Mouse (Mus musculus) forebrain, postnatal 0 days (tissue): ENCODE measurements around the gene Tmem178. TPM values are rescaled to one million over a fixed set of nuclear protein-coding genes. Genes with fewer than 3 reads are reported as not detected.

Experiments
- ATAC-seq: fragments of 200-750 bp; cut with Nextera tagmentation; 2 replicates; pipeline ENCODE4 v1.8.0; 2017; ENCODE audit warnings: mild to moderate bottlenecking, moderate library complexity
- DNase-seq: peaks from one replicate; pipeline ENCODE4 v3.0.0-alpha.2; 2015
- H3K27ac ChIP-seq: fragments of 300-500 bp; sonication (generic); 2 replicates; pipeline ENCODE4 v1.5.1; 2014; ENCODE audit warnings: low read depth, mild to moderate bottlenecking, antibody characterized with exemption, low read length, moderate library complexity, mixed read lengths
- H3K27me3 ChIP-seq: fragments of 300-500 bp; sonication (generic); 2 replicates; pipeline ENCODE4 v1.6.1; 2014; ENCODE audit warnings: mild to moderate bottlenecking, low read length, mixed read lengths; ENCODE audit not compliant: insufficient read depth
- H3K36me3 ChIP-seq: fragments of 300-500 bp; sonication (generic); 2 replicates; pipeline ENCODE4 v1.6.1; 2014; ENCODE audit warnings: mild to moderate bottlenecking, moderate library complexity; ENCODE audit not compliant: insufficient read depth
- H3K4me1 ChIP-seq: fragments of 300-500 bp; sonication (generic); 2 replicates; pipeline ENCODE4 v1.6.1; 2014; ENCODE audit warnings: antibody characterized with exemption; ENCODE audit not compliant: insufficient read depth
- H3K4me2 ChIP-seq: fragments of 300-500 bp; sonication (generic); 2 replicates; pipeline ENCODE4 v1.6.1; 2014; ENCODE audit warnings: low read depth, mild to moderate bottlenecking, moderate library complexity
- H3K4me3 ChIP-seq: fragments of 300-500 bp; sonication (generic); 2 replicates; pipeline ENCODE4 v1.5.1; 2014; ENCODE audit warnings: low read depth, low read length, mixed read lengths
- H3K9ac ChIP-seq: fragments of 300-500 bp; sonication (generic); 2 replicates; pipeline ENCODE4 v1.6.1; 2014; ENCODE audit warnings: mild to moderate bottlenecking
- H3K9me3 ChIP-seq: fragments of 300-500 bp; sonication (generic); 2 replicates; pipeline ENCODE4 v1.6.1; 2016; ENCODE audit warnings: low read length
- CTCF ChIP-seq: sonication (generic); IDR thresholded peaks from 2 replicates; pipeline ENCODE4 v1.5.1; 2016; ENCODE audit warnings: antibody characterized with exemption, control low read depth, low read depth
- WGBS: fragments of 180-500 bp; shearing (Covaris S2); extraction: QIAGEN DNeasy Blood & Tissue Kit; methylation state at CpG from one replicate; pipeline ENCODE4 v1.1.7; 2014; 5-methylcytosine and 5-hydroxymethylcytosine counted together
- polyA plus RNA-seq: library from polyadenylated mRNA; unstranded; fragments of >200 nt; fragmentation: Nextera tagmentation; extraction: Ambion mirVana; gene quantifications from 2 replicates; pipeline ENCODE4 v1.2.1, GENCODE M21; 2015
- total RNA-seq: library from RNA; depleted of rRNA; stranded (reverse); fragments of >200 nt; gene quantifications from 2 replicates; pipeline ENCODE4 v1.2.3, GENCODE M21; 2014

The Tmem178 gene
- total and polyA plus RNA-seq, 2 experiments from 2014 or later, result 33.3 to 34.0 TPM

DNA sequence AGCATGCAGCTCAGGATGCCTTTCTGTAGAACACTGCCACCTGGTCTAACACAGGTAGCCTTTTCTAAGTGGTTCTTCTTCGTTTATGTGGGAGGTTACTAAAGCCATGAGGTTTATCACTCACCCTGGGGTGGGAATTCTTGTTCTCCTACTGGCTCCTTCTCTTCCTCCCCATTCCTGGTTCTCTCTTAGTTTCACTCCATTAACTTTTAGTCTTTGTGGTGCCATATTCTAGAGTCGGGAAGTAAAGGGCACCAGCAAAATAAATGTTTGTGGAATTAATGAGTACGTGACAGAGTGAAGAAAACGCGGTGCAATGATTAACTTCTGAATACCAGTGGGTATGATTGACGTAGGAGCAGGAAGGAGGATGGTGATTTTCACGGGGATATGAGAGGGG is 28.5 kb downstream of the Tmem178 start:
- Histone ChIP-seq H3K9me3 (no peaks in the 10 kb centered on the region), H3K4me3 (no peak overlapping the region), H3K4me2 (no peak overlapping the region), H3K9ac (no peak overlapping the region), H3K27me3 (no peaks in the 10 kb centered on the region), H3K36me3 (no peaks in the 10 kb centered on the region), H3K27ac (no peak overlapping the region), H3K4me1 (peaks cover 26% of the 10 kb centered on the region; the same call in 1 of the 2 replicates)
- no peak for ATAC-seq
- TF ChIP-seq CTCF, result no peak
- 86% methylated on average over 7 of the region's 7 CpGs for WGBS
- no peak for DNase-seq

- Histone ChIP-seq H3K27me3 (no peaks in the 10 kb centered on the region), H3K36me3 (no peaks in the 10 kb centered on the region), H3K27ac (no peak overlapping the region), H3K9me3 (no peaks in the 10 kb centered on the region), H3K4me1 (peaks cover 9% of the 10 kb centered on the region; the same call in 1 of the 2 replicates), H3K9ac (no peak overlapping the region), H3K4me3 (no peak overlapping the region), H3K4me2 (no peak overlapping the region)
- TF ChIP-seq CTCF, result no peak
- no peak for DNase-seq
- WGBS, result 64% methylated on average over 5 of the region's 5 CpGs
- ATAC-seq, result no peak
Observed at GRCm38 (mm10) chr17:80977245-80977644, 32.8 kb downstream of the Tmem178 start.

GRCm38 (mm10) chr17:80980096-80980495 is 35.7 kb downstream of the Tmem178 start:
- no peak overlapping the region for H3K4me3 ChIP-seq
- WGBS, result 84% methylated on average over 10 of the region's 10 CpGs
- no peak for TF ChIP-seq CTCF

GRCm38 (mm10) chr17:80981721-80982411 is 37.4 kb downstream of the Tmem178 start:
- H3K4me2 ChIP-seq, result peak overlapping the region; percentile 26
- ATAC-seq, result peak; percentile 49
- 13% methylated on average over 12 of the region's 12 CpGs for WGBS
- no peaks in the 10 kb centered on the region for H3K36me3 ChIP-seq
- peaks cover 10% of the 10 kb centered on the region; the same call in 1 of the 2 replicates for H3K4me1 ChIP-seq
- peak overlapping the region; percentile 43 for H3K9ac ChIP-seq
- no peak for TF ChIP-seq CTCF
- no peak overlapping the region for H3K4me3 ChIP-seq
- H3K27ac ChIP-seq, result peak overlapping the region; percentile 87
- no peaks in the 10 kb centered on the region for H3K27me3 ChIP-seq
- DNase-seq, result peak; percentile 45
- H3K9me3 ChIP-seq, result no peaks in the 10 kb centered on the region

More at GRCm38 (mm10) chr17:80980096-80980495, 35.7 kb downstream of the Tmem178 start:
- H3K9ac ChIP-seq, result no peak overlapping the region
- no peak for ATAC-seq
- DNase-seq, result no peak
- no peaks in the 10 kb centered on the region for H3K9me3 ChIP-seq
- H3K36me3 ChIP-seq, result no peaks in the 10 kb centered on the region
- peaks cover 10% of the 10 kb centered on the region; the same call in 1 of the 2 replicates for H3K4me1 ChIP-seq
- H3K27me3 ChIP-seq, result no peaks in the 10 kb centered on the region
- no peak overlapping the region for H3K4me2 ChIP-seq
- H3K27ac ChIP-seq, result no peak overlapping the region

- Histone ChIP-seq H3K9me3 (no peaks in the 10 kb centered on the region), H3K9ac (peak overlapping the region; percentile 43), H3K36me3 (no peaks in the 10 kb centered on the region), H3K27ac (peak overlapping the region; percentile 87), H3K27me3 (no peaks in the 10 kb centered on the region), H3K4me1 (peaks cover 10% of the 10 kb centered on the region; the same call in 1 of the 2 replicates), H3K4me3 (no peak overlapping the region), H3K4me2 (peak overlapping the region; percentile 26)
- DNase-seq (peak; percentile 94), ATAC-seq (peak; percentile 97)
- WGBS, result 3% methylated on average over 8 of the region's 8 CpGs
- TF ChIP-seq CTCF, result peak; percentile 95
Observed at GRCm38 (mm10) chr17:80982412-80982787, 38.0 kb downstream of the Tmem178 start.

- no peak for DNase-seq
- Histone ChIP-seq H3K9me3 (no peaks in the 10 kb centered on the region), H3K4me2 (peak overlapping the region; percentile 4; the same call in 1 of the 2 replicates), H3K27ac (peak overlapping the region; percentile 54; the same call in 1 of the 2 replicates), H3K4me1 (peaks cover 10% of the 10 kb centered on the region; the same call in 1 of the 2 replicates), H3K36me3 (no peaks in the 10 kb centered on the region), H3K4me3 (no peak overlapping the region), H3K27me3 (no peaks in the 10 kb centered on the region), H3K9ac (no peak overlapping the region)
- TF ChIP-seq CTCF, result no peak
- ATAC-seq, result no peak
- WGBS, result 79% methylated on average over 10 of the region's 10 CpGs
Observed at GRCm38 (mm10) chr17:80982976-80983375, 38.5 kb downstream of the Tmem178 start.

GRCm38 (mm10) chr17:80991535-80992127 is 47.2 kb downstream of the Tmem178 start:
- 52% methylated on average over 8 of the region's 8 CpGs for WGBS
- no peaks in the 10 kb centered on the region for H3K36me3 ChIP-seq
- no peak for TF ChIP-seq CTCF
- ATAC-seq (peak; percentile 85), DNase-seq (no peak)
- H3K27me3 ChIP-seq, result no peaks in the 10 kb centered on the region
- H3K4me2 ChIP-seq, result no peak overlapping the region
- H3K4me1 ChIP-seq, result 0 out of 2 replicates have a peak, but pooled peaks cover 4% of the 10 kb centered on the region
- no peaks in the 10 kb centered on the region for H3K9me3 ChIP-seq
- H3K27ac ChIP-seq, result no peak overlapping the region
- no peak overlapping the region for H3K9ac ChIP-seq
- no peak overlapping the region for H3K4me3 ChIP-seq
